Mouse (Mus musculus) heart, adult 2 months (tissue): Measurements from ENCODE around the gene Ppm1n.

Experiments
- CTCF ChIP-seq: fragments of 200-600 bp; IDR thresholded peaks from 2 replicates; pipeline ENCODE4 v1.8.1; 2022; ENCODE audit warnings: antibody characterized with exemption, mild to moderate bottlenecking, moderate library complexity
- EP300 ChIP-seq: fragments of 200-500 bp; IDR thresholded peaks from 2 replicates; pipeline ENCODE4 v1.6.1; 2011; ENCODE audit warnings: low read depth, low read length, control low read depth; ENCODE audit not compliant: insufficient read depth
- POLR2A ChIP-seq: fragments of 200-500 bp; IDR thresholded peaks from 2 replicates; pipeline ENCODE4 v1.6.1; 2011; ENCODE audit warnings: mild to moderate bottlenecking, low read depth, low read length, control low read depth; ENCODE audit not compliant: insufficient read depth

GRCm38 (mm10) chr7:19290969-19291596 lies 11.2 kb upstream of the Ppm1n start:
- TF ChIP-seq EP300 (no peak), POLR2A (0 out of 2 replicates have a peak, but pooled peaks have one; percentile 33), CTCF (no peak)
